Mouse (Mus musculus): ENCODE results near the gene Tppp3. TPM values are rescaled to one million over a fixed set of nuclear protein-coding genes. Genes with fewer than 3 reads are reported as not detected.

Tppp3 gene
- polyA plus RNA-seq, 1 experiment from 2014 or later, result 39.1 TPM

GRCm38 (mm10) chr8:105422006-105422405, 49.3 kb downstream of the Tppp3 start:
- Histone ChIP-seq H3K9ac (replicated peaks; ENCODE audit: low read depth, low read length) (no peak overlapping the region), H3K4me2 (replicated peaks; ENCODE audit: low read depth, low read length) (no peak overlapping the region), H3K4me1 (ENCODE audit: control insufficient read depth, insufficient read depth, low read length) (no peaks in the 10 kb centered on the region), H3K27me3 (ENCODE audit: control insufficient read depth, insufficient read depth, low read length) (no peaks in the 10 kb centered on the region), H3K4me3 (ENCODE audit: low read depth, low read length) (no peak overlapping the region), H3K27ac (ENCODE audit: low read length) (no peak overlapping the region), H3K36me3 (ENCODE audit: control insufficient read depth, insufficient read depth, low read length) (no peaks in the 10 kb centered on the region), H3K9me3 (ENCODE audit: control insufficient read depth, low read depth, low read length) (no peaks in the 10 kb centered on the region)
- no peak for ATAC-seq (ENCODE audit: insufficient number of reproducible peaks, insufficient read depth, low FRiP score, low read depth)
- 63% methylated on average over 1 of the region's 1 CpGs for WGBS

- no peak overlapping the region for H3K9ac ChIP-seq (replicated peaks; ENCODE audit: low read depth, low read length)
- no peaks in the 10 kb centered on the region for H3K36me3 ChIP-seq (ENCODE audit: control insufficient read depth, insufficient read depth, low read length)
- H3K27me3 ChIP-seq (ENCODE audit: control insufficient read depth, insufficient read depth, low read length), result no peaks in the 10 kb centered on the region
- H3K4me2 ChIP-seq (replicated peaks; ENCODE audit: low read depth, low read length), result no peak overlapping the region
- H3K27ac ChIP-seq (ENCODE audit: low read length), result no peak overlapping the region
- H3K4me1 ChIP-seq (ENCODE audit: control insufficient read depth, insufficient read depth, low read length), result no peaks in the 10 kb centered on the region
- ATAC-seq (ENCODE audit: insufficient number of reproducible peaks, insufficient read depth, low FRiP score, low read depth), result no peak
- H3K9me3 ChIP-seq (ENCODE audit: control insufficient read depth, low read depth, low read length), result no peaks in the 10 kb centered on the region
- no peak overlapping the region for H3K4me3 ChIP-seq (ENCODE audit: low read depth, low read length)
- 83% methylated on average over 4 of the region's 4 CpGs for WGBS
Observed at GRCm38 (mm10) chr8:105419800-105420199, 51.5 kb downstream of the Tppp3 start.

- Histone ChIP-seq H3K27me3 (ENCODE audit: control insufficient read depth, insufficient read depth, low read length) (no peaks in the 10 kb centered on the region), H3K4me2 (replicated peaks; ENCODE audit: low read depth, low read length) (no peak overlapping the region), H3K9me3 (ENCODE audit: control insufficient read depth, low read depth, low read length) (no peaks in the 10 kb centered on the region), H3K9ac (replicated peaks; ENCODE audit: low read depth, low read length) (no peak overlapping the region), H3K4me3 (ENCODE audit: low read depth, low read length) (no peak overlapping the region), H3K36me3 (ENCODE audit: control insufficient read depth, insufficient read depth, low read length) (no peaks in the 10 kb centered on the region), H3K27ac (ENCODE audit: low read length) (no peak overlapping the region), H3K4me1 (ENCODE audit: control insufficient read depth, insufficient read depth, low read length) (no peaks in the 10 kb centered on the region)
- no peak for ATAC-seq (ENCODE audit: insufficient number of reproducible peaks, insufficient read depth, low FRiP score, low read depth)
- WGBS, result 84% methylated on average over 2 of the region's 2 CpGs
Observed at GRCm38 (mm10) chr8:105418992-105419391, 52.3 kb downstream of the Tppp3 start.

Other genes with a start within 250 kb of the Tppp3 start
- 33.1 and 34.5 TPM in 2 replicates for gene D230025D16Rik, start 246.4 kb downstream of the Tppp3 start, polyA plus RNA-seq (2014; fragmentation: Nextera tagmentation; extraction: Ambion mirVana)
- gene B3gnt9, start 216.4 kb downstream of the Tppp3 start, polyA plus RNA-seq (2014; fragmentation: Nextera tagmentation; extraction: Ambion mirVana), result 22.7 and 29.4 TPM in 2 replicates
- gene Tradd, start 206.9 kb downstream of the Tppp3 start, polyA plus RNA-seq (2014; fragmentation: Nextera tagmentation; extraction: Ambion mirVana), result 21.7 and 22.0 TPM in 2 replicates
- gene Fbxl8, start 206.9 kb downstream of the Tppp3 start, polyA plus RNA-seq (2014; fragmentation: Nextera tagmentation; extraction: Ambion mirVana), result 3.0 and 3.1 TPM in 2 replicates
- gene Hsf4, start 201.7 kb downstream of the Tppp3 start, polyA plus RNA-seq (2014; fragmentation: Nextera tagmentation; extraction: Ambion mirVana), result not detected in 2 replicates
- 1.9 and 2.0 TPM in 2 replicates for gene Nol3, start 195.4 kb downstream of the Tppp3 start, polyA plus RNA-seq (2014; fragmentation: Nextera tagmentation; extraction: Ambion mirVana)
- 10.3 and 10.7 TPM in 2 replicates for gene 4931428F04Rik, start 181.7 kb downstream of the Tppp3 start, polyA plus RNA-seq (2014; fragmentation: Nextera tagmentation; extraction: Ambion mirVana)
- 7.9 and 9.2 TPM in 2 replicates for gene Exoc3l, start 175.4 kb downstream of the Tppp3 start, polyA plus RNA-seq (2014; fragmentation: Nextera tagmentation; extraction: Ambion mirVana)
- 95.0 and 95.8 TPM in 2 replicates for gene E2f4, start 173.9 kb downstream of the Tppp3 start, polyA plus RNA-seq (2014; fragmentation: Nextera tagmentation; extraction: Ambion mirVana)
- 14.3 and 15.2 TPM in 2 replicates for gene Elmo3, start 165.9 kb downstream of the Tppp3 start, polyA plus RNA-seq (2014; fragmentation: Nextera tagmentation; extraction: Ambion mirVana)
- gene Lrrc29, start 145.2 kb downstream of the Tppp3 start, polyA plus RNA-seq (2014; fragmentation: Nextera tagmentation; extraction: Ambion mirVana), result 2.6 and 3.6 TPM in 2 replicates
- 122 and 128 TPM in 2 replicates for gene Tmem208, start 145.2 kb downstream of the Tppp3 start, polyA plus RNA-seq (2014; fragmentation: Nextera tagmentation; extraction: Ambion mirVana)
- gene Fhod1, start 123.6 kb downstream of the Tppp3 start, polyA plus RNA-seq (2014; fragmentation: Nextera tagmentation; extraction: Ambion mirVana), result 3.5 and 6.3 TPM in 2 replicates
- gene Slc9a5, start 122.7 kb downstream of the Tppp3 start, polyA plus RNA-seq (2014; fragmentation: Nextera tagmentation; extraction: Ambion mirVana), result 3.2 and 3.7 TPM in 2 replicates
- 0.14 and 0.64 TPM in 2 replicates for gene Plekhg4, start 98.3 kb downstream of the Tppp3 start, polyA plus RNA-seq (2014; fragmentation: Nextera tagmentation; extraction: Ambion mirVana)
- not detected in 2 replicates for gene Kctd19, start 58.0 kb downstream of the Tppp3 start, polyA plus RNA-seq (2014; fragmentation: Nextera tagmentation; extraction: Ambion mirVana)
- not detected in 2 replicates for gene Lrrc36, start 58.0 kb downstream of the Tppp3 start, polyA plus RNA-seq (2014; fragmentation: Nextera tagmentation; extraction: Ambion mirVana)
- 33.9 and 37.2 TPM in 2 replicates for gene Zdhhc1, start 25.4 kb upstream of the Tppp3 start, polyA plus RNA-seq (2014; fragmentation: Nextera tagmentation; extraction: Ambion mirVana)
- gene Hsd11b2, start 47.2 kb upstream of the Tppp3 start, polyA plus RNA-seq (2014; fragmentation: Nextera tagmentation; extraction: Ambion mirVana), result 2.8 and 3.2 TPM in 2 replicates
- gene Atp6v0d1, start 94.5 kb upstream of the Tppp3 start, polyA plus RNA-seq (2014; fragmentation: Nextera tagmentation; extraction: Ambion mirVana), result 75.8 and 82.9 TPM in 2 replicates
- 18.5 and 20.8 TPM in 2 replicates for gene Ripor1, start 133.7 kb upstream of the Tppp3 start, polyA plus RNA-seq (2014; fragmentation: Nextera tagmentation; extraction: Ambion mirVana)
- gene Ctcf, start 165.0 kb upstream of the Tppp3 start, polyA plus RNA-seq (2014; fragmentation: Nextera tagmentation; extraction: Ambion mirVana), result 96.0 and 101 TPM in 2 replicates
- 0.95 and 1.5 TPM in 2 replicates for gene Agrp, start 165.9 kb upstream of the Tppp3 start, polyA plus RNA-seq (2014; fragmentation: Nextera tagmentation; extraction: Ambion mirVana)
- 1.0 and 1.1 TPM in 2 replicates for gene Carmil2, start 214.7 kb upstream of the Tppp3 start, polyA plus RNA-seq (2014; fragmentation: Nextera tagmentation; extraction: Ambion mirVana)
- gene Acd, start 229.6 kb upstream of the Tppp3 start, polyA plus RNA-seq (2014; fragmentation: Nextera tagmentation; extraction: Ambion mirVana), result 59.0 and 63.5 TPM in 2 replicates
- gene Pard6a, start 229.6 kb upstream of the Tppp3 start, polyA plus RNA-seq (2014; fragmentation: Nextera tagmentation; extraction: Ambion mirVana), result 15.9 and 18.0 TPM in 2 replicates
- gene 4933405L10Rik, start 236.1 kb upstream of the Tppp3 start, polyA plus RNA-seq (2014; fragmentation: Nextera tagmentation; extraction: Ambion mirVana), result not detected in 2 replicates
- gene Enkd1, start 236.7 kb upstream of the Tppp3 start, polyA plus RNA-seq (2014; fragmentation: Nextera tagmentation; extraction: Ambion mirVana), result 22.5 and 26.5 TPM in 2 replicates

Data from stomach, embryonic 14.5 days (tissue).